Mouse (Mus musculus) left cerebral cortex, adult 8-10 months (tissue): ENCODE data around the gene Tmigd3. TPM values are rescaled to one million over a fixed set of nuclear protein-coding genes. Genes with fewer than 3 reads are reported as not detected.

Experiments used
- DNase-seq, 2 experiments: peaks; one replicate each; pipeline ENCODE4 v3.0.0; 2022; ENCODE audit warnings: low spot score in 2 of 2
- total RNA-seq, 4 experiments: library from RNA; stranded (reverse); gene quantifications; 2 replicates each; pipeline ENCODE4 v1.2.4; 2022

The Tmigd3 gene
- total RNA-seq, 4 experiments from 2014 or later: not detected

GRCm38 (mm10) chr3:105929821-105930220 is 59.1 kb downstream of the Tmigd3 start:
- no peak for DNase-seq

- DNase-seq: no peak
Measured at GRCm38 (mm10) chr3:105931095-105931494, 60.4 kb downstream of the Tmigd3 start.

- no peak for DNase-seq
Measured at GRCm38 (mm10) chr3:105932240-105933071, 61.8 kb downstream of the Tmigd3 start, which contains the start of gene I830077J02Rik. TSS of gene I830077J02Rik (minus strand) at chr3:105932664.

- DNase-seq: peak in 1 of 2 experiments; percentile 17
Measured at GRCm38 (mm10) chr3:105933926-105934325, 63.2 kb downstream of the Tmigd3 start.

GRCm38 (mm10) chr3:105935033-105935432 is 64.3 kb downstream of the Tmigd3 start:
- DNase-seq: no peak

- DNase-seq: no peak
Measured at GRCm38 (mm10) chr3:105936111-105936510, 65.4 kb downstream of the Tmigd3 start.

- no peak for DNase-seq
Measured at GRCm38 (mm10) chr3:105951348-105951747, 80.6 kb downstream of the Tmigd3 start.

GRCm38 (mm10) chr3:105957235-105957634 is 86.5 kb downstream of the Tmigd3 start:
- no peak for DNase-seq

GRCm38 (mm10) chr3:105958204-105958603 is 87.5 kb downstream of the Tmigd3 start:
- no peak for DNase-seq

- peak; percentile 93 to 95 for DNase-seq
Measured at GRCm38 (mm10) chr3:105958974-105959580, 88.4 kb downstream of the Tmigd3 start, which contains the start of gene Wdr77. TSS of gene Wdr77 (plus strand) at chr3:105959369.

GRCm38 (mm10) chr3:105959585-105959984 is 88.9 kb downstream of the Tmigd3 start:
- DNase-seq: peak in 1 of 2 experiments; percentile 10

GRCm38 (mm10) chr3:105959999-105960398 is 89.3 kb downstream of the Tmigd3 start, which contains the start of gene Atp5f1:
TSS of gene Atp5f1 (minus strand) at chr3:105960099.
- DNase-seq: no peak

GRCm38 (mm10) chr3:105960700-105961099 is 90.0 kb downstream of the Tmigd3 start:
- no peak for DNase-seq

GRCm38 (mm10) chr3:105971831-105972446 is 101.2 kb downstream of the Tmigd3 start:
- DNase-seq: no peak

GRCm38 (mm10) chr3:105973411-105973810 is 102.7 kb downstream of the Tmigd3 start, which contains the start of gene Ovgp1:
TSS of gene Ovgp1 (plus strand) at chr3:105973711.
- no peak for DNase-seq

Other genes with a start within 250 kb of the Tmigd3 start
- 10 to 100 TPM; 12.9 to 14.6 (median 13.5) TPM for gene Ddx20, start 183.3 kb upstream of the Tmigd3 start, total RNA-seq
- gene Inka2, start 166.3 kb upstream of the Tmigd3 start, total RNA-seq: 10 to 100 TPM; 88.1 to 95.4 (median 93.2) TPM
- 10 to 100 TPM; 68.6 to 76.2 (median 74.4) TPM for gene Rap1a, start 69.6 kb upstream of the Tmigd3 start, total RNA-seq
- 1 to 10 TPM; 1.3 to 2.5 (median 1.6) TPM for gene Adora3, start within 50 bp of the Tmigd3 start, total RNA-seq
- gene I830077J02Rik, start 61.8 kb downstream of the Tmigd3 start, total RNA-seq: 1 to 10 TPM; 1.1 to 2.7 (median 1.4) TPM
- 10 to 100 TPM; 45.0 to 54.3 (median 52.6) TPM for gene Wdr77, start 88.5 kb downstream of the Tmigd3 start, total RNA-seq
- gene Atp5f1, start 89.2 kb downstream of the Tmigd3 start, total RNA-seq: 100 to 1,000 TPM; 248 to 269 (median 257) TPM
- 1 to 10 TPM; 1.7 to 3.3 (median 2.1) TPM for gene Ovgp1, start 102.8 kb downstream of the Tmigd3 start, total RNA-seq
- gene Pifo, start 143.7 kb downstream of the Tmigd3 start, total RNA-seq: 1 to 10 TPM in 1 of 4 experiments, under 1 TPM in 3; 0.42 to 1.0 (median 0.47) TPM
- gene Chil5, start 161.9 kb downstream of the Tmigd3 start, total RNA-seq: not detected
- gene Chia1, start 242.3 kb downstream of the Tmigd3 start, total RNA-seq: 1 to 10 TPM; 1.0 to 2.3 (median 2.0) TPM